Mouse (Mus musculus): ENCODE results near the gene Pus7l.

GRCm38 (mm10) chr15:94482555-94482954 is 60.8 kb downstream of the Pus7l start:
- no peak for TF ChIP-seq POLR2A (IDR thresholded peaks at IDR 0.05; ENCODE audit: borderline replicate concordance, low read depth, low read length)
- TF ChIP-seq CTCF (IDR thresholded peaks at IDR 0.05; ENCODE audit: low read depth, low read length): no peak
